Mouse (Mus musculus) B cell, adult 2 months (primary cell): ENCODE data around the gene St3gal2.
"Not testable (repeated sequence)": the region's sequence is repeated elsewhere in the genome, so short reads cannot be mapped to it uniquely, and the experiment has no call there.

ENCODE experiments used
- DNase-seq, 2 experiments: peaks; one replicate each; pipeline ENCODE4 v3.0.0; 2022

Gene St3gal2

GRCm38 (mm10) chr8:111010230-111010991, 90.7 kb downstream of the St3gal2 start:
- DNase-seq, result not testable (repeated sequence)
